Mouse (Mus musculus) heart, postnatal 0 days (tissue): Measurements from ENCODE around the gene Adgrg5. TPM values are rescaled to one million over a fixed set of nuclear protein-coding genes. Genes with fewer than 3 reads are reported as not detected.

Experiments
- ATAC-seq: fragments of 200-750 bp; cut with Nextera tagmentation; 2 replicates; pipeline ENCODE4 v1.8.0; 2017; ENCODE audit warnings: low read depth, moderate number of reproducible peaks, moderate library complexity; ENCODE audit not compliant: insufficient read depth
- DNase-seq: peaks from one replicate; pipeline ENCODE4 v3.0.0-alpha.2; 2016; ENCODE audit warnings: low spot score
- H3K27ac ChIP-seq: fragments of 300-500 bp; sonication (generic); 2 replicates; pipeline ENCODE4 v1.5.1; 2014; ENCODE audit warnings: low read depth, mild to moderate bottlenecking
- H3K27me3 ChIP-seq: fragments of 300-500 bp; sonication (generic); 2 replicates; pipeline ENCODE4 v1.6.1; 2014; ENCODE audit warnings: low read length, mixed read lengths; ENCODE audit not compliant: control insufficient read depth, insufficient read depth
- H3K36me3 ChIP-seq: fragments of 300-500 bp; sonication (generic); replicated peaks from 2 replicates; pipeline ENCODE4 v1.6.1; 2014; ENCODE audit warnings: low read length, mixed read lengths; ENCODE audit not compliant: control insufficient read depth, insufficient read depth
- H3K4me1 ChIP-seq: fragments of 300-500 bp; sonication (generic); 2 replicates; pipeline ENCODE4 v1.6.1; 2014; ENCODE audit warnings: antibody characterized with exemption; ENCODE audit not compliant: control insufficient read depth, insufficient read depth
- H3K4me2 ChIP-seq: fragments of 300-500 bp; sonication (generic); 2 replicates; pipeline ENCODE4 v1.6.1; 2014; ENCODE audit warnings: low read depth, mild to moderate bottlenecking, low read length, moderate library complexity
- H3K4me3 ChIP-seq: fragments of 300-500 bp; sonication (generic); 2 replicates; pipeline ENCODE4 v1.5.1; 2014; ENCODE audit warnings: low read depth, low read length
- H3K9ac ChIP-seq: fragments of 300-500 bp; sonication (generic); replicated peaks from 2 replicates; pipeline ENCODE4 v1.6.1; 2014; ENCODE audit warnings: low read depth, low read length, mixed read lengths
- H3K9me3 ChIP-seq: fragments of 300-500 bp; sonication (generic); replicated peaks from 2 replicates; pipeline ENCODE4 v1.6.1; 2016; ENCODE audit warnings: low read length; ENCODE audit not compliant: control insufficient read depth
- CTCF ChIP-seq: IDR thresholded peaks from 2 replicates; pipeline ENCODE4 v1.5.1; 2016; ENCODE audit warnings: antibody characterized with exemption, control low read depth, low read depth
- EP300 ChIP-seq: IDR thresholded peaks from 2 replicates; pipeline ENCODE4 v1.6.1; 2016; ENCODE audit warnings: antibody characterized with exemption, low read depth
- WGBS: fragments of 180-500 bp; shearing (Covaris S2); extraction: QIAGEN DNeasy Blood & Tissue Kit; methylation state at CpG from one replicate; pipeline ENCODE4 v1.1.7; 2014; 5-methylcytosine and 5-hydroxymethylcytosine counted together
- polyA plus RNA-seq: library from polyadenylated mRNA; unstranded; fragments of >200 nt; fragmentation: Nextera tagmentation; extraction: Ambion mirVana; gene quantifications from 2 replicates; pipeline ENCODE4 v1.2.1, GENCODE M21; 2015
- total RNA-seq: library from RNA; depleted of rRNA; stranded (reverse); fragments of >200 nt; gene quantifications from 2 replicates; pipeline ENCODE4 v1.2.3, GENCODE M21; 2014; ENCODE audit warnings: low replicate concordance

The Adgrg5 gene
- total and polyA plus RNA-seq, 2 experiments from 2014 or later = 0.15 TPM; not detected in 1

GRCm38 (mm10) chr8:94900617-94901016 is 22.9 kb upstream of the Adgrg5 start:
- TF ChIP-seq CTCF (no peak), EP300 (no peak)
- peaks cover 43% of the 10 kb centered on the region for H3K4me1 ChIP-seq
- ATAC-seq (peak; percentile 38), DNase-seq (peak; percentile 72)
- H3K4me3 ChIP-seq = no peak overlapping the region
- no peak overlapping the region for H3K9ac ChIP-seq
- no peaks in the 10 kb centered on the region for H3K27me3 ChIP-seq
- H3K27ac ChIP-seq = peak overlapping the region; percentile 88
- WGBS = 6% methylated on average over 6 of the region's 6 CpGs
- peaks cover 17% of the 10 kb centered on the region for H3K36me3 ChIP-seq
- H3K4me2 ChIP-seq = peak overlapping the region; percentile 34
- H3K9me3 ChIP-seq = no peaks in the 10 kb centered on the region

- H3K4me1 ChIP-seq = peaks cover 44% of the 10 kb centered on the region
- H3K4me2 ChIP-seq = peak overlapping the region; percentile 34
- no peaks in the 10 kb centered on the region for H3K9me3 ChIP-seq
- no peak for TF ChIP-seq EP300
- TF ChIP-seq CTCF = no peak
- H3K4me3 ChIP-seq = no peak overlapping the region
- DNase-seq (no peak), ATAC-seq (peak; percentile 39; the same call in 1 of the 2 replicates)
- peaks cover 21% of the 10 kb centered on the region for H3K36me3 ChIP-seq
- H3K9ac ChIP-seq = no peak overlapping the region
- H3K27me3 ChIP-seq = no peaks in the 10 kb centered on the region
- H3K27ac ChIP-seq = peak overlapping the region; percentile 88
- WGBS = 12% methylated on average over 5 of the region's 5 CpGs
Measured at GRCm38 (mm10) chr8:94901031-94901430, 22.5 kb upstream of the Adgrg5 start.

- ATAC-seq = no peak
- H3K4me2 ChIP-seq = no peak overlapping the region
- no peak overlapping the region for H3K27ac ChIP-seq
- peaks cover 41% of the 10 kb centered on the region for H3K36me3 ChIP-seq
- no peak overlapping the region for H3K9ac ChIP-seq
- no peaks in the 10 kb centered on the region for H3K27me3 ChIP-seq
- TF ChIP-seq CTCF (no peak), EP300 (no peak)
- H3K4me3 ChIP-seq = no peak overlapping the region
- H3K9me3 ChIP-seq = no peaks in the 10 kb centered on the region
- DNase-seq = no peak
- H3K4me1 ChIP-seq = peaks cover 43% of the 10 kb centered on the region
- 76% methylated on average over 12 of the region's 12 CpGs for WGBS
Measured at GRCm38 (mm10) chr8:94903709-94904108, 19.8 kb upstream of the Adgrg5 start.

GRCm38 (mm10) chr8:94904450-94905175 is 18.9 kb upstream of the Adgrg5 start:
- ATAC-seq (peak; percentile 72), DNase-seq (peak; percentile 81)
- Histone ChIP-seq H3K4me1 (peaks cover 34% of the 10 kb centered on the region), H3K27me3 (no peaks in the 10 kb centered on the region), H3K36me3 (peaks cover 41% of the 10 kb centered on the region), H3K9me3 (no peaks in the 10 kb centered on the region), H3K27ac (peak overlapping the region; percentile 68), H3K4me3 (no peak overlapping the region), H3K9ac (no peak overlapping the region), H3K4me2 (no peak overlapping the region)
- 38% methylated on average over 12 of the region's 12 CpGs for WGBS
- TF ChIP-seq EP300 (peak; percentile 76), CTCF (no peak)

- ATAC-seq (no peak), DNase-seq (no peak)
- no peak overlapping the region for H3K9ac ChIP-seq
- no peaks in the 10 kb centered on the region for H3K27me3 ChIP-seq
- no peak overlapping the region for H3K4me2 ChIP-seq
- TF ChIP-seq CTCF (no peak), EP300 (peak; percentile 67; the same call in 1 of the 2 replicates)
- no peak overlapping the region for H3K4me3 ChIP-seq
- 71% methylated on average over 18 of the region's 18 CpGs for WGBS
- H3K9me3 ChIP-seq = no peaks in the 10 kb centered on the region
- peak overlapping the region; percentile 47; the same call in 1 of the 2 replicates for H3K27ac ChIP-seq
- peaks cover 44% of the 10 kb centered on the region for H3K36me3 ChIP-seq
- H3K4me1 ChIP-seq = peaks cover 14% of the 10 kb centered on the region
Measured at GRCm38 (mm10) chr8:94907591-94908300, 15.7 kb upstream of the Adgrg5 start.
